Mouse (Mus musculus) embryonic fibroblast, embryonic 13.5 days (primary cell): Measurements from ENCODE around the gene Atp5h. TPM values are rescaled to one million over a fixed set of nuclear protein-coding genes. Genes with fewer than 3 reads are reported as not detected.

Experiments
- H3K27ac ChIP-seq: 2 replicates; pipeline ENCODE4 v1.5.1; 2012; ENCODE audit warnings: low read length, control low read depth, inconsistent platforms; ENCODE audit not compliant: insufficient read depth
- H3K4me1 ChIP-seq: 2 replicates; pipeline ENCODE4 v1.6.1; 2011; ENCODE audit warnings: low read length; ENCODE audit not compliant: control insufficient read depth, insufficient read depth
- H3K4me3 ChIP-seq: 2 replicates; pipeline ENCODE4 v1.5.1; 2011; ENCODE audit warnings: mild to moderate bottlenecking, control low read depth, low read length; ENCODE audit not compliant: insufficient read depth
- CTCF ChIP-seq: IDR thresholded peaks from 2 replicates; pipeline ENCODE4 v1.5.1; 2011; ENCODE audit warnings: mild to moderate bottlenecking, control low read depth, low read length, moderate library complexity, borderline replicate concordance; ENCODE audit not compliant: insufficient read depth
- POLR2A ChIP-seq: IDR thresholded peaks from 2 replicates; pipeline ENCODE4 v1.6.1; 2011; ENCODE audit warnings: low read depth, mild to moderate bottlenecking, control low read depth, low read length, moderate library complexity
- polyA plus RNA-seq: library from polyadenylated mRNA; stranded (reverse); fragments of >200 nt; gene quantifications from 2 replicates; pipeline ENCODE4 v1.2.4, GENCODE M21; 2011; ENCODE audit warnings: low read depth; ENCODE audit not compliant: missing spikeins, insufficient read length

The Atp5h gene
- polyA plus RNA-seq, 1 experiment: 405 TPM

GRCm38 (mm10) chr11:115439326-115439725 lies 19.6 kb upstream of the Atp5h start:
- H3K4me3 ChIP-seq: no peak overlapping the region
- peaks cover 4% of the 10 kb centered on the region; the same call in 1 of the 2 replicates for H3K4me1 ChIP-seq

GRCm38 (mm10) chr11:115437571-115438122 lies 17.9 kb upstream of the Atp5h start:
- Histone ChIP-seq H3K4me1 (peaks cover 4% of the 10 kb centered on the region; the same call in 1 of the 2 replicates), H3K4me3 (no peak overlapping the region), H3K27ac (no peak overlapping the region)
- TF ChIP-seq CTCF: no peak
- TF ChIP-seq POLR2A: no peak

More at GRCm38 (mm10) chr11:115439326-115439725, 19.6 kb upstream of the Atp5h start:
- no peak overlapping the region for H3K27ac ChIP-seq
- no peak for TF ChIP-seq CTCF
- no peak for TF ChIP-seq POLR2A

- H3K27ac ChIP-seq: no peak overlapping the region
- TF ChIP-seq POLR2A: no peak
- no peak for TF ChIP-seq CTCF
- H3K4me1 ChIP-seq: peaks cover 4% of the 10 kb centered on the region; the same call in 1 of the 2 replicates
- H3K4me3 ChIP-seq: no peak overlapping the region
Measured at GRCm38 (mm10) chr11:115435596-115436337, 16.0 kb upstream of the Atp5h start.

GRCm38 (mm10) chr11:115433342-115433741 lies 13.6 kb upstream of the Atp5h start:
- TF ChIP-seq CTCF (no peak), POLR2A (no peak)
- H3K27ac ChIP-seq: no peak overlapping the region
- peaks cover 4% of the 10 kb centered on the region; the same call in 1 of the 2 replicates for H3K4me1 ChIP-seq
- no peak overlapping the region for H3K4me3 ChIP-seq

- Histone ChIP-seq H3K4me3 (no peak overlapping the region), H3K27ac (no peak overlapping the region), H3K4me1 (peaks cover 4% of the 10 kb centered on the region; the same call in 1 of the 2 replicates)
- no peak for TF ChIP-seq CTCF
- TF ChIP-seq POLR2A: no peak
Measured at GRCm38 (mm10) chr11:115432814-115433213, 13.1 kb upstream of the Atp5h start.

- Histone ChIP-seq H3K4me1 (no peaks in the 10 kb centered on the region; the same call in 1 of the 2 replicates), H3K4me3 (no peak overlapping the region), H3K27ac (no peak overlapping the region)
- no peak for TF ChIP-seq CTCF
- TF ChIP-seq POLR2A: no peak
Measured at GRCm38 (mm10) chr11:115430561-115430960, 10.8 kb upstream of the Atp5h start.

- H3K4me3 ChIP-seq: no peak overlapping the region
Measured at GRCm38 (mm10) chr11:115429307-115429706, 9.5 kb upstream of the Atp5h start.

GRCm38 (mm10) chr11:115427482-115428331 lies 7.9 kb upstream of the Atp5h start:
- Histone ChIP-seq H3K4me3 (no peak overlapping the region), H3K4me1 (no peaks in the 10 kb centered on the region), H3K27ac (no peak overlapping the region)
- TF ChIP-seq POLR2A (peak; percentile 39; the same call in 1 of the 2 replicates), CTCF (peak; percentile 74)

More at GRCm38 (mm10) chr11:115429307-115429706, 9.5 kb upstream of the Atp5h start:
- no peak overlapping the region for H3K27ac ChIP-seq
- no peaks in the 10 kb centered on the region for H3K4me1 ChIP-seq
- TF ChIP-seq POLR2A: no peak
- TF ChIP-seq CTCF: no peak

- H3K4me3 ChIP-seq: no peak overlapping the region
- peaks cover 6% of the 10 kb centered on the region for H3K4me1 ChIP-seq
- no peak overlapping the region for H3K27ac ChIP-seq
- no peak for TF ChIP-seq CTCF
- TF ChIP-seq POLR2A: no peak
Measured at GRCm38 (mm10) chr11:115425671-115426070, 5.9 kb upstream of the Atp5h start.

- Histone ChIP-seq H3K4me3 (no peak overlapping the region), H3K27ac (no peak overlapping the region), H3K4me1 (peaks cover 6% of the 10 kb centered on the region)
- TF ChIP-seq POLR2A (no peak), CTCF (no peak)
Measured at GRCm38 (mm10) chr11:115424666-115425065, 4.9 kb upstream of the Atp5h start.
